Comparison of ENCODE assay signal across 11 mouse cellular contexts in genomic region chr7:126888852-126889251, GRCm38 (mm10). TPM values are rescaled to one million over a fixed set of nuclear protein-coding genes. Genes with fewer than 3 reads are reported as not detected.
DNase-seq lines count a peak whose midpoint lies in the region; ATAC-seq lines count a peak whose summit lies in the region.
"Had no signal": no experiment of that assay in that cellular context is flagged by ENCODE, and none has a peak within 500 bp of the region (broad histone marks: within the 10 kb centered on the region; RNA-seq: fewer than 3 reads in every experiment).

No protein-coding gene starts in this region.

- no peaks in the 10 kb centered on the region for H3K9me3 ChIP-seq in midbrain, embryonic 11.5 days (ENCODE audit: control insufficient read depth, low read length)
- no peaks in the 10 kb centered on the region for H3K9me3 ChIP-seq in midbrain, embryonic 16.5 days (replicated peaks; ENCODE audit: control insufficient read depth, low read length, poor library complexity, severe bottlenecking)
- H3K9me3 ChIP-seq: hindbrain, embryonic 13.5 days; liver, embryonic 13.5 days had no signal

- H3K4me3 ChIP-seq in midbrain, embryonic 11.5 days (ENCODE audit: low read depth, low read length): no peak overlapping the region
- H3K4me3 ChIP-seq in midbrain, embryonic 16.5 days (ENCODE audit: low read depth, low read length): no peak overlapping the region
- H3K4me3 ChIP-seq: hindbrain, embryonic 13.5 days; liver, embryonic 13.5 days had no signal

- H3K36me3 ChIP-seq in midbrain, embryonic 11.5 days (ENCODE audit: control insufficient read depth, insufficient read depth, low read length): 0 out of 2 replicates have a peak, but pooled peaks cover 4% of the 10 kb centered on the region
- no peaks in the 10 kb centered on the region for H3K36me3 ChIP-seq in midbrain, embryonic 16.5 days (ENCODE audit: control insufficient read depth, insufficient read depth, low read length)

- peak; percentile 94 for DNase-seq in heart, adult 11 months
- no peak for DNase-seq in heart, adult 8-10 months (ENCODE audit: low spot score)
- peak; percentile 59 for DNase-seq in midbrain, embryonic 11.5 days (ENCODE audit: low spot score, missing footprints)
- peak; percentile 23 for DNase-seq in brain, adult 2 months (ENCODE audit: low read depth, low spot score)
- peak; percentile 63 for DNase-seq in lung, postnatal 36 days
- DNase-seq in cerebellum, adult 11-12 months: no peak
- no peak for DNase-seq in left cerebral cortex, adult 8-10 months (ENCODE audit: low spot score in 2 of 2)
- DNase-seq: cerebellum, adult 11 months; liver, embryonic 13.5 days had no signal

- WGBS in midbrain, embryonic 11.5 days: 56% methylated on average over 7 of the region's 7 CpGs
- 49% methylated on average over 7 of the region's 7 CpGs for WGBS in midbrain, embryonic 16.5 days

- no peak overlapping the region for H3K4me2 ChIP-seq in midbrain, embryonic 11.5 days
- H3K4me2 ChIP-seq in midbrain, embryonic 16.5 days (ENCODE audit: low read length): no peak overlapping the region
- H3K4me2 ChIP-seq: hindbrain, embryonic 13.5 days; liver, embryonic 13.5 days had no signal

- no peak overlapping the region for H3K9ac ChIP-seq in midbrain, embryonic 11.5 days (ENCODE audit: low read length)
- no peak overlapping the region for H3K9ac ChIP-seq in midbrain, embryonic 16.5 days (ENCODE audit: low read depth, low read length)
- H3K9ac ChIP-seq: hindbrain, embryonic 13.5 days; liver, embryonic 13.5 days had no signal

- no peak for ATAC-seq in midbrain, embryonic 11.5 days (ENCODE audit: low FRiP score)
- ATAC-seq in midbrain, embryonic 16.5 days: no peak

- no peak overlapping the region for H3K27ac ChIP-seq in midbrain, embryonic 11.5 days (ENCODE audit: low read depth, low read length)
- H3K27ac ChIP-seq in midbrain, embryonic 16.5 days (ENCODE audit: low read length): no peak overlapping the region
- H3K27ac ChIP-seq: hindbrain, embryonic 13.5 days; liver, embryonic 13.5 days had no signal

- H3K27me3 ChIP-seq in midbrain, embryonic 11.5 days (ENCODE audit: control insufficient read depth, insufficient read depth, low read length): no peaks in the 10 kb centered on the region
- no peaks in the 10 kb centered on the region for H3K27me3 ChIP-seq in midbrain, embryonic 16.5 days (ENCODE audit: control insufficient read depth, insufficient read depth, low read depth, low read length)
- H3K27me3 ChIP-seq: hindbrain, embryonic 13.5 days; liver, embryonic 13.5 days had no signal

- H3K4me1 ChIP-seq in midbrain, embryonic 11.5 days (ENCODE audit: control insufficient read depth, insufficient read depth, low read length): no peaks in the 10 kb centered on the region; the same call in 1 of the 2 replicates
- no peaks in the 10 kb centered on the region for H3K4me1 ChIP-seq in midbrain, embryonic 16.5 days (ENCODE audit: control insufficient read depth, insufficient read depth, low read length)
- H3K4me1 ChIP-seq: hindbrain, embryonic 13.5 days had no signal

RNA-seq across cellular contexts. Expression of gene Taok2, which starts 4.3 kb away (rescaled TPM):
- 10 to 100 TPM; 35.8 to 40.4 (median 38.5) TPM for total RNA-seq in heart, adult 8-10 months (2022)
- 25.7 and 27.2 TPM in 2 replicates for polyA plus RNA-seq in midbrain, embryonic 11.5 days (2014; fragmentation: Nextera tagmentation; extraction: Ambion mirVana)
- polyA plus RNA-seq in midbrain, embryonic 16.5 days (2015; fragmentation: Nextera tagmentation; extraction: Ambion mirVana): 64.8 and 66.7 TPM in 2 replicates
- total RNA-seq in left cerebral cortex, adult 8-10 months (2022): 100 to 1,000 TPM; 146 to 153 (median 152) TPM

RNA-seq across cellular contexts. Expression of gene Ino80e, which starts 26.7 kb away (rescaled TPM):
- total RNA-seq in heart, adult 8-10 months (2022): 10 to 100 TPM; 18.3 to 23.9 (median 21.3) TPM
- 92.6 and 99.7 TPM in 2 replicates for polyA plus RNA-seq in midbrain, embryonic 11.5 days (2014; fragmentation: Nextera tagmentation; extraction: Ambion mirVana)
- 94.6 and 98.3 TPM in 2 replicates for polyA plus RNA-seq in midbrain, embryonic 16.5 days (2015; fragmentation: Nextera tagmentation; extraction: Ambion mirVana)
- 10 to 100 TPM; 48.0 to 61.8 (median 51.8) TPM for total RNA-seq in left cerebral cortex, adult 8-10 months (2022)

RNA-seq across cellular contexts. Expression of gene Hirip3, which starts 27.1 kb away (rescaled TPM):
- 1 to 10 TPM; 4.8 to 9.6 (median 6.4) TPM for total RNA-seq in heart, adult 8-10 months (2022)
- 23.8 and 28.4 TPM in 2 replicates for polyA plus RNA-seq in midbrain, embryonic 11.5 days (2014; fragmentation: Nextera tagmentation; extraction: Ambion mirVana)
- 19.8 and 20.0 TPM in 2 replicates for polyA plus RNA-seq in midbrain, embryonic 16.5 days (2015; fragmentation: Nextera tagmentation; extraction: Ambion mirVana)
- 10 to 100 TPM; 32.6 to 47.7 (median 40.7) TPM for total RNA-seq in left cerebral cortex, adult 8-10 months (2022)

RNA-seq across cellular contexts. Expression of gene Tmem219, which starts 33.9 kb away (rescaled TPM):
- total RNA-seq in heart, adult 8-10 months (2022): 10 to 100 TPM; 10.3 to 13.1 (median 12.6) TPM
- polyA plus RNA-seq in midbrain, embryonic 11.5 days (2014; fragmentation: Nextera tagmentation; extraction: Ambion mirVana): 25.6 and 26.5 TPM in 2 replicates
- polyA plus RNA-seq in midbrain, embryonic 16.5 days (2015; fragmentation: Nextera tagmentation; extraction: Ambion mirVana): 33.2 and 34.0 TPM in 2 replicates
- 10 to 100 TPM; 20.8 to 25.4 (median 22.8) TPM for total RNA-seq in left cerebral cortex, adult 8-10 months (2022)

RNA-seq across cellular contexts. Expression of gene Kctd13, which starts 39.8 kb away (rescaled TPM):
- 1 to 10 TPM; 6.6 to 9.3 (median 7.3) TPM for total RNA-seq in heart, adult 8-10 months (2022)
- polyA plus RNA-seq in midbrain, embryonic 11.5 days (2014; fragmentation: Nextera tagmentation; extraction: Ambion mirVana): 26.5 and 26.8 TPM in 2 replicates
- polyA plus RNA-seq in midbrain, embryonic 16.5 days (2015; fragmentation: Nextera tagmentation; extraction: Ambion mirVana): 135 and 140 TPM in 2 replicates
- 100 to 1,000 TPM; 153 to 158 (median 156) TPM for total RNA-seq in left cerebral cortex, adult 8-10 months (2022)

Comparison
In these comparisons a context has a peak if more than half of its experiments do, and no peak if none do; other contexts are left out.
1. DNase-seq: peak in heart, adult 11 months (single experiment), midbrain, embryonic 11.5 days (single experiment), brain, adult 2 months (single experiment) and lung, postnatal 36 days (single experiment); none in heart, adult 8-10 months (single experiment), cerebellum, adult 11-12 months (single experiment) and left cerebral cortex, adult 8-10 months (0 of 2).